Mouse (Mus musculus) forebrain, embryonic 13.5 days (tissue): ENCODE results near the gene Vav3. TPM values are rescaled to one million over a fixed set of nuclear protein-coding genes. Genes with fewer than 3 reads are reported as not detected.

ENCODE experiments used
- ATAC-seq: fragments of 200-750 bp; cut with Nextera tagmentation; 2 replicates; pipeline ENCODE4 v1.8.0; 2017
- H3K27ac ChIP-seq: fragments of 300-500 bp; sonication (generic); 2 replicates; pipeline ENCODE4 v1.5.1; 2015; ENCODE audit warnings: inconsistent platforms, mild to moderate bottlenecking, moderate library complexity
- H3K27me3 ChIP-seq: fragments of 300-500 bp; sonication (generic); 2 replicates; pipeline ENCODE4 v1.6.1; 2015; ENCODE audit warnings: mild to moderate bottlenecking, inconsistent platforms
- H3K36me3 ChIP-seq: fragments of 300-500 bp; sonication (generic); 2 replicates; pipeline ENCODE4 v1.6.1; 2015; ENCODE audit warnings: mild to moderate bottlenecking, inconsistent platforms; ENCODE audit not compliant: poor library complexity, severe bottlenecking
- H3K4me1 ChIP-seq: fragments of 300-500 bp; sonication (generic); 2 replicates; pipeline ENCODE4 v1.6.1; 2015; ENCODE audit warnings: inconsistent platforms
- H3K4me2 ChIP-seq: fragments of 300-500 bp; sonication (generic); 2 replicates; pipeline ENCODE4 v1.6.1; 2015; ENCODE audit warnings: inconsistent platforms, mild to moderate bottlenecking, moderate library complexity
- H3K4me3 ChIP-seq: fragments of 300-500 bp; sonication (generic); 2 replicates; pipeline ENCODE4 v1.5.1; 2015; ENCODE audit warnings: mild to moderate bottlenecking, inconsistent platforms
- H3K9ac ChIP-seq: fragments of 300-500 bp; sonication (generic); 2 replicates; pipeline ENCODE4 v1.6.1; 2015; ENCODE audit warnings: mild to moderate bottlenecking, inconsistent platforms
- H3K9me3 ChIP-seq: fragments of 300-500 bp; sonication (generic); replicated peaks from 2 replicates; pipeline ENCODE4 v1.6.1; 2016; ENCODE audit warnings: inconsistent platforms
- WGBS: fragments of 180-500 bp; shearing (Covaris S2); methylation state at CpG from one replicate; pipeline ENCODE4 v1.1.7; 2015; 5-methylcytosine and 5-hydroxymethylcytosine counted together
- polyA plus RNA-seq: library from polyadenylated mRNA; unstranded; fragments of >200 nt; fragmentation: Nextera tagmentation; extraction: Ambion mirVana; gene quantifications from 2 replicates; pipeline ENCODE4 v1.2.1, GENCODE M21; 2015

The Vav3 gene
- polyA plus RNA-seq, 1 experiment from 2014 or later: 10.1 TPM

DNA sequence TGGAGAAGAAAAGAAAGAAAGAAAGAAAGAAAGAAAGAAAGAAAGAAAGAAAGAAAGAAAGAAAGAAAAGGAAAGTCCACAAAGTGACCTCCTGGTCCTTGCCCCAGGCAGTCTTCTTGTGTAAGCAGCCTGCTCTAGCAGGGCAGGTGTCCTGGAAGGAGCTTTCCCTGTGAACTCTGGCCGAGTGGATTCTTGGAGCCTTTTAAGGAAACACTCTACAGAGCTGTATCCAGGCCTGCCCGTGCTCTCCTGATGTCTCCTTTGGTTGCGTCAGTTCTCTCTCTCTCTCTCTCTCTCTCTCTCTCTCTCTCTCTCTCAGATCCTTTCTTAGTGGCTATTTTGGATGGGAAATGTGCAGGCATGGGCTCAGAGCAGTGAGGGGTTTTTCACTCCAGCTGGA lies 232.4 kb downstream of the Vav3 start:
- peaks cover 8% of the 10 kb centered on the region for H3K4me1 ChIP-seq
- H3K36me3 ChIP-seq: no peaks in the 10 kb centered on the region
- ATAC-seq: no peak
- no peak overlapping the region for H3K4me2 ChIP-seq
- no peak overlapping the region for H3K9ac ChIP-seq
- H3K9me3 ChIP-seq: no peaks in the 10 kb centered on the region
- no peak overlapping the region for H3K4me3 ChIP-seq
- 63% methylated on average over 3 of the region's 3 CpGs for WGBS
- H3K27me3 ChIP-seq: no peaks in the 10 kb centered on the region
- no peak overlapping the region for H3K27ac ChIP-seq

DNA sequence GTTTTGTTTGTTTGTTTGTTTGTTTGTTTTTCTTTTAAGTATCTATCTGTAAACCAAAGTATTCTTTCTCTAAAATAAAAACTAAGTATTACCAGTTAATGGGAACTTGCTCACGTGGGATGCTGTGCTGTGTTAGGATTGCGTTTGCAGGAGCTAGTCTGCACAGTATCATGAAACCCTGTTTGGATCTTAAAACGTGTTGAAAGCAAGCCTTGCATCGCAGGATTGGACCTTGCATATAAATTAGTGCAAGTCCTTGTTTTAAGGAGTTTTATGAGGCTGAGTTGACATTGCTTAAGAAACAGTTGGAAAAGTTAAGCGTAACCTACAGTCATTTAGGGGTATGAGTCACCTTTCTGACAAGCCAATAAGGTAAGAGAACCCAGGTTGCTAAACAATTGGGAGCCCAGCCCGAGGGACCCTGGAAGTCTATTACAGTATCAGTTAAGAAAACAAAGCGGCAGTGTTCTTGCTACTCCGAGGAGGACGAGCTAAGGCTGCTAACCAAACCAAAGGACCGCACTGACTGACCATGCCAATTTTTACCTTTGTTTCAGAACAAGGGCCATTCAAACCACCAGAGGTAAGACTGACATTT lies 233.2 kb downstream of the Vav3 start:
- no peaks in the 10 kb centered on the region for H3K9me3 ChIP-seq
- H3K36me3 ChIP-seq: no peaks in the 10 kb centered on the region
- ATAC-seq: no peak
- 78% methylated on average over 10 of the region's 10 CpGs for WGBS
- no peak overlapping the region for H3K4me2 ChIP-seq
- H3K9ac ChIP-seq: no peak overlapping the region
- peaks cover 5% of the 10 kb centered on the region for H3K4me1 ChIP-seq
- no peak overlapping the region for H3K4me3 ChIP-seq
- no peaks in the 10 kb centered on the region for H3K27me3 ChIP-seq
- H3K27ac ChIP-seq: no peak overlapping the region

DNA sequence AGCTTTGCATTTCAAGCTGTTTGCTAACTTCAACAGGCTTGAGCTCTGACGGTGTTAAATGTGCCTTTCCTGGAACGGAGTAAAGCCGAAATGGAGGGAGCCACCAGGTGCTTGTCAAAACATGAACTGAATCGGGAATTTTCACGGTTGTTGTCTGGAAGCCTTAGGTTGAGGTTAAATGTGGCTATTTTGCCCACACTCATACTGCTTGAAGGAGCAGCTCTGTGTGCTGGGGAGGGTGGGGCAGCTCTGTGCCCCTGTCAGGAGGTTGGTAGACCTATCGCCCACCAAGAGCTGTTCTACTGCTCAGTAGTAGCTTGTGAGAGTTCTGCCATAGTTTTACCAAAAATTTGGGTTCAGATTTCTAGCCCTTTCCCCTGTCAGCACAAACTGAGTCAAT lies 233.7 kb downstream of the Vav3 start:
- Histone ChIP-seq H3K4me1 (no peaks in the 10 kb centered on the region; the same call in 1 of the 2 replicates), H3K4me3 (no peak overlapping the region), H3K9ac (no peak overlapping the region), H3K4me2 (no peak overlapping the region), H3K27me3 (no peaks in the 10 kb centered on the region), H3K9me3 (no peaks in the 10 kb centered on the region), H3K27ac (no peak overlapping the region), H3K36me3 (no peaks in the 10 kb centered on the region)
- ATAC-seq: no peak
- WGBS: 77% methylated on average over 6 of the region's 6 CpGs

DNA sequence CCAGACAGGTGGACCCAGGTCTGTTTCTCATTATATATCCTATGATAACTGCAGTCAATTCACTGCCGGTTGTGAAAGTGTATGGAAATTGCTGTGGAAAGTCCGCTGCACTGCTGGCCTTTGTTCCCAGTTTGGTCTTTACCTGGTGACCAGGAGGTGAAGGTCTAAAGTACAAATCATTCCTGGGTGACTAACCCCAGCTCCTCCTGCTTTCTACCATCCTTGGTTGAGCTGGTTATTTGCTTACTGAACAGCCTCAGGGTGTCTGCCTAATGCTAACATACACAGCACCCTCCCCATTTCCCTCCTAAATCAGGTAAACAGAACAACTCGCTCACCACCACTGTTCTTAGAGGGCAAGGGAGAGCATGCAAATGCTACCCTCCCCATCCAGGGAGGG lies 237.9 kb downstream of the Vav3 start:
- Histone ChIP-seq H3K4me3 (no peak overlapping the region), H3K4me2 (no peak overlapping the region), H3K9ac (no peak overlapping the region), H3K27ac (no peak overlapping the region), H3K36me3 (no peaks in the 10 kb centered on the region), H3K9me3 (no peaks in the 10 kb centered on the region), H3K27me3 (no peaks in the 10 kb centered on the region), H3K4me1 (no peaks in the 10 kb centered on the region)
- ATAC-seq: no peak
- 92% methylated on average over 3 of the region's 3 CpGs for WGBS

DNA sequence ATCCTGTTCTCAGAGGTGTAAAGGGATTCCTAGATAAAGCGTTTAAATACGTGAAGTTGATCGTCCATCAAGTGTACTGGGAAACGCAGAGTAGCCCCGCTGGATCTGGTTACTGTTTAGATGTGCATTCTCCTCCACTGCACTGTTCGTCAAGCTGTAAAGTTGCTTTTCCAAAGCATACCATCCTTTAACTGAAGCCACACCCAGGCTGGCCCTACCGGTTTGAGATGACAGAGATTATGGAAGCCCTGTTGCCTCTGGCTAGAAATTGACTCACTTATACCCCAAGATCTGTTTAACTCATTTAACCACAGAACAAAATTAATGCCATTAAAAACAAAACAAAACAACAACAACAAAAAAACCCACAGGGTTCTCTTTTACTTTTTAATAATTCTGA lies 238.5 kb downstream of the Vav3 start:
- H3K27me3 ChIP-seq: no peaks in the 10 kb centered on the region
- ATAC-seq: no peak
- H3K4me3 ChIP-seq: no peak overlapping the region
- H3K4me1 ChIP-seq: no peaks in the 10 kb centered on the region
- no peaks in the 10 kb centered on the region for H3K9me3 ChIP-seq
- no peak overlapping the region for H3K9ac ChIP-seq
- H3K36me3 ChIP-seq: no peaks in the 10 kb centered on the region
- 88% methylated on average over 7 of the region's 7 CpGs for WGBS
- no peak overlapping the region for H3K27ac ChIP-seq
- no peak overlapping the region for H3K4me2 ChIP-seq

DNA sequence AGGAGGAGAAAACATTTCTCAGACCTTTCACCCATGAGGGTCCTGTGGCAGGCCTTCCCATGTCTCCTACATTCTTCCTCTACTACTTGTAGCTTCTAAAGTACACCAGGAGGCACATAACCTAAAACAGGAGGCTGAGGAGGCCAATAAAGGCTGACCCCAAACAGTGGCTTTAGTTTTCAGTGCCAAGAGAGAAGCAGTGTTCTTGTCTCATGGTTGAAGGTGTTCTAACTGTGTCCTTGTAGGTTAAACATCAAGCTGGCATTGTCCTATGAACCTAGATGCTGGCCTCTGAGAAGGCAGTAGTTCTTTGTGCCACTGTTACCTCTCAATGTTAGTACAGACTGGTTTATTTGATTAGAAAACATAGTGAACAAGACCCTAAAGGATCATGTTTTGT lies 245.5 kb downstream of the Vav3 start:
- Histone ChIP-seq H3K4me1 (no peaks in the 10 kb centered on the region), H3K9ac (no peak overlapping the region), H3K27me3 (no peaks in the 10 kb centered on the region), H3K36me3 (no peaks in the 10 kb centered on the region), H3K4me3 (no peak overlapping the region), H3K4me2 (no peak overlapping the region), H3K27ac (no peak overlapping the region), H3K9me3 (no peaks in the 10 kb centered on the region)
- ATAC-seq: no peak

DNA sequence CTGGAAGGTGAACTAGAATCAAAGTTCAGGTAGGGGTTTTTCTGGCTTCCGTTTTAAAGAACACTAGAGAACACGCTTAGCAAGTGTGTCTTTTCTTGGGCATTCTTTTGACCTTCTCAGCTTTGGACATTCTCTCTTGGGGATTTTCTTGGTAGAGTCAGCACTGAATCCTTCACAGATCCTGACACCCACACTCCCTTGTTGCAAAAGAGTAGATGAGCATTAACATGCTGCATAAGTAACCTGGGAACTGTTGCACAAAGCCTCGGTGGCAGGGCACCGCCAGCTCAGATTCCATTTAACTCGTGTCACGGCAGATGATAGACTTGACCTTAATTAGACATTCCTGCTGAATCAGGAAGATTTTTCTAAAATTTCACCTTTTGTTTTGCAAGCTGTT lies 252.5 kb downstream of the Vav3 start:
- Histone ChIP-seq H3K4me2 (no peak overlapping the region), H3K4me3 (no peak overlapping the region), H3K27me3 (no peaks in the 10 kb centered on the region), H3K9me3 (no peaks in the 10 kb centered on the region), H3K4me1 (no peaks in the 10 kb centered on the region), H3K27ac (no peak overlapping the region), H3K9ac (no peak overlapping the region), H3K36me3 (no peaks in the 10 kb centered on the region)
- WGBS: 81% methylated on average over 6 of the region's 6 CpGs
- no peak for ATAC-seq

DNA sequence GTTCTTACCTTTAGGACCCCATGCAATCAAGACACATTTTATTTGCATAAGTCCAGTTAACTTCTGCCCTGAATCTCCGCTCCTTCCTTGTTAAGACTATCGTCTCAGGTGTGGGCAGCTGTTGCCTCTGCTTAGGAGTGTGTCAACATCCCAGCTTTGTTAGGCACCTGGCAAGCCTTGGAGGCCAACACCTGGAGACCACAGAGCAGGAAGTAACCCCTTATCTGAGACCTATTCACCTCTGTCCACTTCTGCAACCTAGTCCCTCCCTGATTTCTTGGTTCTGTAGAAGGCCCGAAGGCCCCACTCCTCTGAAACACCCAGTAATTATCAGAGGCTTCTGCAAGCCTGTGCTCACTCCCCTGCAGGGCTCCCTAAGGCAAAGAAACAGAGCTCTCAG lies 255.6 kb downstream of the Vav3 start:
- no peaks in the 10 kb centered on the region for H3K36me3 ChIP-seq
- H3K4me2 ChIP-seq: no peak overlapping the region
- no peak overlapping the region for H3K27ac ChIP-seq
- H3K4me1 ChIP-seq: no peaks in the 10 kb centered on the region
- H3K9ac ChIP-seq: no peak overlapping the region
- no peak overlapping the region for H3K4me3 ChIP-seq
- no peaks in the 10 kb centered on the region for H3K9me3 ChIP-seq
- WGBS: 73% methylated on average over 3 of the region's 3 CpGs
- no peak for ATAC-seq
- no peaks in the 10 kb centered on the region for H3K27me3 ChIP-seq

DNA sequence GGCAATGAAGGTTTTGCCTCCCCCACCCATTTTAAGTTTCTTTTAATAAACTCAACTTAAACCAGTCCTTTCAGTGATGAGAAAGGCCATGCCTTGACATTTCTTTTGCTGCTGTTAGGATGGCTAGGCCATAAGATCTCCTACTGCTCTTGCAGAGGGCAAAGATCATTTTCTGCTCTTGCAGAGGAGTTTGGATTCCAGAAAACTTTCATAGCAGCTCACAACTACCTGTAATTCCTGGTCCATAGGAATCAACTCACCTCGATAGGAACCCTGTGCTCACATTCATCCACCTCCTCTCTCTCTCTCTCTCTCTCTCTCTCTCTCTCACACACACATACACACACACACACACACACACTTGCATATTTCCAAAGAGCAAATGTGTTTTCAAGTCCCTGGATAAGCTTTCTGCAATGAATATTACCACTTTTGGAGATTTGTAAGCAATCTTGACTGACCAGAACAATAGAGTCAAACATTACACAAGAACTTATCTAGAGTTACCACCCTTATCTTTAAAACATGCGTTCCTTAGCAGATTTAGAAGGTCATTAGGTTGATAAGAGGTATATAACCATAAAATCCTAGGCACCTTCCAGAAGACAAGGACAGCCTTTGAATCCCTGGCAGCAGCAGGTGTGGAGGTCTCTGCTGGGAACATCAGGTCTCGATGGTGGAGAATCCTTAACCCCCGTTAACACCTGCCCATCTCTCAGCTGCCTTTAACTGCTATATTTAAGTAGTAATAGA lies 260.4 kb downstream of the Vav3 start:
- Histone ChIP-seq H3K4me1 (no peaks in the 10 kb centered on the region), H3K4me3 (no peak overlapping the region), H3K4me2 (no peak overlapping the region), H3K27me3 (no peaks in the 10 kb centered on the region), H3K9me3 (no peaks in the 10 kb centered on the region), H3K27ac (no peak overlapping the region), H3K36me3 (no peaks in the 10 kb centered on the region), H3K9ac (no peak overlapping the region)
- WGBS: 90% methylated on average over 4 of the region's 4 CpGs
- no peak for ATAC-seq

DNA sequence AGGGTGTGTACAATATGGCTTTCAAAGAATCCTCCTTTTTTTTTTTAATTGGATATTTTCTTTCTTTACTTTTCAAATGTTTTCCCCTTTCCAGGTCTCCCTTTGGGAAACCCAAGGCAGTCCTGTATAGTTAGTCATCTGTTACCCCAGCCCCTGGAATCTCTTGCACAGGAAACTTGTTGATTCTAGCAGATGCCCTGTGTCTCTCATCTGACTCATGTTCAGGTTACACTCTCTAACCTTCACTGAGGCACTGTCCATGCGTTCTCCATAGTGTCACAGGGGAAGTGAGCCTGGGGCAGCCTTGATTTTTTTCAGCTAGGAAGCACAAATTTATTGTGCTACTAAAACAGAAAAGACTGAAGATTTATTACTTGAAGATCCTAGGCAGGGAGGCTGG lies 262.3 kb downstream of the Vav3 start:
- H3K9ac ChIP-seq: no peak overlapping the region
- no peak overlapping the region for H3K4me2 ChIP-seq
- H3K27ac ChIP-seq: no peak overlapping the region
- no peaks in the 10 kb centered on the region for H3K27me3 ChIP-seq
- no peak overlapping the region for H3K4me3 ChIP-seq
- no peaks in the 10 kb centered on the region for H3K36me3 ChIP-seq
- ATAC-seq: no peak
- WGBS: 79% methylated on average over 1 of the region's 1 CpGs
- no peaks in the 10 kb centered on the region for H3K9me3 ChIP-seq
- no peaks in the 10 kb centered on the region for H3K4me1 ChIP-seq

DNA sequence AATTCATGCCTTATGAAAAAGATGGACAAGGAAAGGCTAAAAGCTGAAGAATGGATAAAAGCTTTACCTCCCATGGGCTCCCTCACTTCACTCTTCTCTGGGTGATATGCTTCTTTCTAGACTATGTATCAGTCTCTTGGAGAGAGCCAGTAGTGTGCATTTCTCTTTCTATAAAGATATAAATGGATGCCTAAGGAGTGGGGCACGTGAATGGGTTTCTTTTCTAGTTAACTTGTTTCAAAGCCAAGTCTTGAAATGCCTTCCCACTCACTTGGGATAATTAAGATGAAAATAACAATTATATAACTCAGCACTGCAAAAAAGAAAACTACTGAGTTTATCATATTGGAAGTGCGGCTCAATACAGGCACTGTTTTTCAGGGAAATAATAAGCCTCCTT lies 265.7 kb downstream of the Vav3 start:
- Histone ChIP-seq H3K4me2 (no peak overlapping the region), H3K36me3 (no peaks in the 10 kb centered on the region), H3K9me3 (no peaks in the 10 kb centered on the region), H3K4me3 (no peak overlapping the region), H3K9ac (no peak overlapping the region), H3K27me3 (no peaks in the 10 kb centered on the region), H3K4me1 (no peaks in the 10 kb centered on the region), H3K27ac (no peak overlapping the region)
- no peak for ATAC-seq
- WGBS: 74% methylated on average over 2 of the region's 2 CpGs

DNA sequence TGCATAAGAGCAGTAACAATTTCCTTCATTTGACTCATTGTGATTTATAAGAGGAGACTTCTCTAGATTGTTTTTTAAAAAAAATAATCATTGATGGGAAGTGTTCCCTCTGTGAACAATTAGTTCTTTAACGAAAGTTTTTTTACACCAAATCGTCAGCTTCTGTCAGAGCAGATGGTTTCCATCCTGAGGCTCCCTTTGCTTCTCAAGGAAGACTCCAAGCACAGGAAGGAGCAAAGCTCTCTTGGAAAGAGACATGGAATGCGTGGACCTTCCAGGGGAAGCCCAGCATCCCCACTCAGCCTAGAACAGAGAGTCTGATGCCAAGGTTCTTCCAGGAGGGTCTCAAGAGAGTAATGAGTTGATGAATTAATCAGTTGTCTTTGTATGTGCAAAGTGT lies 281.3 kb downstream of the Vav3 start:
- H3K27me3 ChIP-seq: no peaks in the 10 kb centered on the region
- no peak overlapping the region for H3K9ac ChIP-seq
- 69% methylated on average over 3 of the region's 3 CpGs for WGBS
- no peak overlapping the region for H3K4me3 ChIP-seq
- no peak overlapping the region for H3K27ac ChIP-seq
- no peaks in the 10 kb centered on the region for H3K9me3 ChIP-seq
- H3K36me3 ChIP-seq: no peaks in the 10 kb centered on the region
- H3K4me2 ChIP-seq: no peak overlapping the region
- H3K4me1 ChIP-seq: 0 out of 2 replicates have a peak, but pooled peaks cover 3% of the 10 kb centered on the region
- ATAC-seq: 0 out of 2 replicates have a peak, but pooled peaks have one; percentile 21

DNA sequence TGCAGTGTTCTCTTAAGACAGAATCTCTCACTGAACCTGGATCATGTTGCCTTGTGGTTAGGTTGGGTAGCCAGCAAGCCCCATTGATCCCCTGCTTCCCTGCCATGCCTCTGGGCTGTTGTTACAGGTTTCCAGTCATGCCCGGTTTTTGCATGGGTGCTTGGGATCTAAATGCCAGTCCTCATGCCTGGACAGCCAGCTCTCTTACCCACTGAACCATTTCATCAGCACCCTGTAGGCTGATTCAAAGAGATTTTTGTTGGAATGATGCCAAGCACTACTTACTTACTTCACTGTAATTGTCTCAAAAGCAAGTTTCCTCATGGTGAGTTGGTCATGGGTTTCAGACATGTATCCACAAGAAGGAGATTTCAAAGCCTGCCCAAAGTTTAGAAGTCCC lies 281.9 kb downstream of the Vav3 start:
- Histone ChIP-seq H3K9ac (no peak overlapping the region), H3K27ac (no peak overlapping the region), H3K4me1 (0 out of 2 replicates have a peak, but pooled peaks cover 3% of the 10 kb centered on the region), H3K27me3 (no peaks in the 10 kb centered on the region), H3K9me3 (no peaks in the 10 kb centered on the region), H3K36me3 (no peaks in the 10 kb centered on the region), H3K4me3 (no peak overlapping the region), H3K4me2 (no peak overlapping the region)
- peak; percentile 59 for ATAC-seq
- 50% methylated on average over 1 of the region's 1 CpGs for WGBS
